Mouse (Mus musculus) limb, embryonic 12.5 days (tissue): ENCODE results near the gene Olfr411. TPM values are rescaled to one million over a fixed set of nuclear protein-coding genes. Genes with fewer than 3 reads are reported as not detected.

Source experiments
- ATAC-seq: fragments of 200-750 bp; cut with Nextera tagmentation; 2 replicates; pipeline ENCODE4 v1.8.0; 2017; ENCODE audit warnings: low read depth, moderate TSS enrichment; ENCODE audit not compliant: insufficient number of reproducible peaks, insufficient read depth, low FRiP score, low TSS enrichment
- H3K27ac ChIP-seq: fragments of 300-500 bp; sonication (generic); 2 replicates; pipeline ENCODE4 v1.5.1; 2016; ENCODE audit warnings: mild to moderate bottlenecking, moderate library complexity
- H3K27me3 ChIP-seq: fragments of 300-500 bp; sonication (generic); 2 replicates; pipeline ENCODE4 v1.6.1; 2016; ENCODE audit warnings: mild to moderate bottlenecking, moderate library complexity
- H3K36me3 ChIP-seq: fragments of 300-500 bp; sonication (generic); 2 replicates; pipeline ENCODE4 v1.6.1; 2016; ENCODE audit warnings: mild to moderate bottlenecking, moderate library complexity
- H3K4me1 ChIP-seq: fragments of 300-500 bp; sonication (generic); replicated peaks from 2 replicates; pipeline ENCODE4 v1.6.1; 2016
- H3K4me2 ChIP-seq: fragments of 300-500 bp; sonication (generic); 2 replicates; pipeline ENCODE4 v1.6.1; 2016; ENCODE audit warnings: mild to moderate bottlenecking, moderate library complexity
- H3K4me3 ChIP-seq: fragments of 300-500 bp; sonication (generic); replicated peaks from 2 replicates; pipeline ENCODE4 v1.5.1; 2016; ENCODE audit warnings: mild to moderate bottlenecking
- H3K9ac ChIP-seq: fragments of 300-500 bp; sonication (generic); replicated peaks from 2 replicates; pipeline ENCODE4 v1.6.1; 2016; ENCODE audit warnings: mild to moderate bottlenecking, moderate library complexity
- H3K9me3 ChIP-seq: fragments of 300-500 bp; sonication (generic); 2 replicates; pipeline ENCODE4 v1.6.1; 2016; ENCODE audit warnings: mild to moderate bottlenecking, moderate library complexity
- WGBS: fragments of 180-500 bp; shearing (Covaris S2); methylation state at CpG from one replicate; pipeline ENCODE4 v1.1.7; 2016; 5-methylcytosine and 5-hydroxymethylcytosine counted together
- polyA plus RNA-seq: library from polyadenylated mRNA; unstranded; fragments of >200 nt; fragmentation: Nextera tagmentation; extraction: Ambion mirVana; gene quantifications from 2 replicates; pipeline ENCODE4 v1.2.1, GENCODE M21; 2016

The Olfr411 gene
- polyA plus RNA-seq, result not detected in 2 replicates

GRCm38 (mm10) chr11:74352550-74352949, at the start of gene Olfr411:
Olfr411 (minus strand) TSS chr11:74352650.
- no peaks in the 10 kb centered on the region for H3K36me3 ChIP-seq
- no peak within 1 kb of the TSS for H3K9ac ChIP-seq
- no peak within 1 kb of the TSS for H3K4me3 ChIP-seq
- 82% methylated on average over 3 of the region's 3 CpGs for WGBS
- ATAC-seq, result no peak
- H3K27me3 ChIP-seq, result no peaks in the 10 kb centered on the region
- H3K27ac ChIP-seq, result no peak within 1 kb of the TSS
- H3K9me3 ChIP-seq, result 0 out of 2 replicates have a peak, but pooled peaks cover 3% of the 10 kb centered on the region
- H3K4me2 ChIP-seq, result no peak within 1 kb of the TSS
- no peaks in the 10 kb centered on the region for H3K4me1 ChIP-seq

- H3K9ac ChIP-seq, result no peak overlapping the region; the same call in 1 of the 2 replicates
- no peak overlapping the region for H3K27ac ChIP-seq
- no peaks in the 10 kb centered on the region for H3K36me3 ChIP-seq
- 0 out of 2 replicates have a peak, but pooled peaks cover 5% of the 10 kb centered on the region for H3K27me3 ChIP-seq
- H3K4me3 ChIP-seq, result no peak overlapping the region
- no peak for ATAC-seq
- no peaks in the 10 kb centered on the region for H3K4me1 ChIP-seq
- no peak overlapping the region for H3K4me2 ChIP-seq
- WGBS, result 39% methylated on average over 2 of the region's 2 CpGs
- H3K9me3 ChIP-seq, result no peaks in the 10 kb centered on the region
Measured at GRCm38 (mm10) chr11:74402126-74402525, 49.7 kb upstream of the Olfr411 start.

- Histone ChIP-seq H3K27me3 (0 out of 2 replicates have a peak, but pooled peaks cover 3% of the 10 kb centered on the region), H3K9me3 (no peaks in the 10 kb centered on the region), H3K27ac (no peak overlapping the region), H3K4me1 (no peaks in the 10 kb centered on the region), H3K4me2 (no peak overlapping the region), H3K36me3 (no peaks in the 10 kb centered on the region), H3K9ac (no peak overlapping the region), H3K4me3 (no peak overlapping the region)
- 83% methylated on average over 18 of the region's 18 CpGs for WGBS
- no peak for ATAC-seq
Measured at GRCm38 (mm10) chr11:74395583-74395982, 43.1 kb upstream of the Olfr411 start.

GRCm38 (mm10) chr11:74393489-74393888, 41.0 kb upstream of the Olfr411 start:
- 0 out of 2 replicates have a peak, but pooled peaks have one; percentile 46 for ATAC-seq
- no peaks in the 10 kb centered on the region for H3K27me3 ChIP-seq
- H3K27ac ChIP-seq, result no peak overlapping the region
- no peaks in the 10 kb centered on the region for H3K4me1 ChIP-seq
- 89% methylated on average over 5 of the region's 5 CpGs for WGBS
- H3K36me3 ChIP-seq, result no peaks in the 10 kb centered on the region
- no peaks in the 10 kb centered on the region for H3K9me3 ChIP-seq
- no peak overlapping the region for H3K4me3 ChIP-seq
- no peak overlapping the region for H3K9ac ChIP-seq
- H3K4me2 ChIP-seq, result no peak overlapping the region

- no peak overlapping the region for H3K9ac ChIP-seq
- H3K27ac ChIP-seq, result no peak overlapping the region
- no peak overlapping the region for H3K4me3 ChIP-seq
- H3K4me1 ChIP-seq, result no peaks in the 10 kb centered on the region
- ATAC-seq, result no peak
- H3K36me3 ChIP-seq, result no peaks in the 10 kb centered on the region
- WGBS, result 72% methylated on average over 6 of the region's 6 CpGs
- H3K4me2 ChIP-seq, result no peak overlapping the region
- no peaks in the 10 kb centered on the region for H3K27me3 ChIP-seq
- H3K9me3 ChIP-seq, result no peaks in the 10 kb centered on the region
Measured at GRCm38 (mm10) chr11:74392903-74393302, 40.5 kb upstream of the Olfr411 start.

- Histone ChIP-seq H3K27ac (no peak overlapping the region), H3K9ac (no peak overlapping the region), H3K4me2 (no peak overlapping the region), H3K27me3 (no peaks in the 10 kb centered on the region), H3K4me3 (no peak overlapping the region), H3K9me3 (no peaks in the 10 kb centered on the region), H3K4me1 (no peaks in the 10 kb centered on the region), H3K36me3 (no peaks in the 10 kb centered on the region)
- 82% methylated on average over 11 of the region's 11 CpGs for WGBS
- no peak for ATAC-seq
Measured at GRCm38 (mm10) chr11:74391899-74392298, 39.4 kb upstream of the Olfr411 start.

- Histone ChIP-seq H3K4me1 (0 out of 2 replicates have a peak, but pooled peaks cover 7% of the 10 kb centered on the region), H3K27me3 (no peaks in the 10 kb centered on the region), H3K9ac (no peak overlapping the region), H3K4me3 (no peak overlapping the region), H3K36me3 (no peaks in the 10 kb centered on the region), H3K4me2 (no peak overlapping the region), H3K27ac (no peak overlapping the region), H3K9me3 (no peaks in the 10 kb centered on the region)
- ATAC-seq, result no peak
- 81% methylated on average over 5 of the region's 5 CpGs for WGBS
Measured at GRCm38 (mm10) chr11:74387203-74387602, 34.8 kb upstream of the Olfr411 start.

- H3K27me3 ChIP-seq, result no peaks in the 10 kb centered on the region
- H3K4me3 ChIP-seq, result no peak overlapping the region
- no peak overlapping the region for H3K9ac ChIP-seq
- no peak overlapping the region for H3K27ac ChIP-seq
- no peaks in the 10 kb centered on the region for H3K9me3 ChIP-seq
- 0 out of 2 replicates have a peak, but pooled peaks cover 7% of the 10 kb centered on the region for H3K4me1 ChIP-seq
- no peaks in the 10 kb centered on the region for H3K36me3 ChIP-seq
- WGBS, result 86% methylated on average over 9 of the region's 9 CpGs
- no peak overlapping the region for H3K4me2 ChIP-seq
- ATAC-seq, result no peak
Measured at GRCm38 (mm10) chr11:74385674-74386073, 33.2 kb upstream of the Olfr411 start.

GRCm38 (mm10) chr11:74379166-74379873, 26.9 kb upstream of the Olfr411 start:
- Histone ChIP-seq H3K9me3 (no peaks in the 10 kb centered on the region), H3K27ac (no peak overlapping the region), H3K36me3 (no peaks in the 10 kb centered on the region), H3K9ac (no peak overlapping the region), H3K27me3 (0 out of 2 replicates have a peak, but pooled peaks cover 4% of the 10 kb centered on the region), H3K4me2 (no peak overlapping the region), H3K4me3 (no peak overlapping the region), H3K4me1 (0 out of 2 replicates have a peak, but pooled peaks cover 5% of the 10 kb centered on the region)
- ATAC-seq, result no peak
- WGBS, result 73% methylated on average over 4 of the region's 4 CpGs

- Histone ChIP-seq H3K4me1 (0 out of 2 replicates have a peak, but pooled peaks cover 5% of the 10 kb centered on the region), H3K4me3 (no peak overlapping the region), H3K9ac (no peak overlapping the region), H3K27me3 (0 out of 2 replicates have a peak, but pooled peaks cover 9% of the 10 kb centered on the region), H3K27ac (no peak overlapping the region), H3K4me2 (no peak overlapping the region), H3K36me3 (no peaks in the 10 kb centered on the region), H3K9me3 (no peaks in the 10 kb centered on the region)
- ATAC-seq, result no peak
- WGBS, result 68% methylated on average over 3 of the region's 3 CpGs
Measured at GRCm38 (mm10) chr11:74376847-74377246, 24.4 kb upstream of the Olfr411 start.

- Histone ChIP-seq H3K9ac (no peak overlapping the region), H3K9me3 (peaks cover under 1% of the 10 kb centered on the region; the same call in 1 of the 2 replicates), H3K4me1 (no peaks in the 10 kb centered on the region), H3K27ac (no peak overlapping the region), H3K4me3 (no peak overlapping the region), H3K27me3 (peaks cover 13% of the 10 kb centered on the region; the same call in 1 of the 2 replicates), H3K36me3 (no peaks in the 10 kb centered on the region), H3K4me2 (no peak overlapping the region)
- WGBS, result 14% methylated on average over 22 of the region's 22 CpGs
- no peak for ATAC-seq
Measured at GRCm38 (mm10) chr11:74371393-74372100, 19.1 kb upstream of the Olfr411 start.
